Mouse (Mus musculus) right cerebral cortex, adult 2 months (tissue): Measurements from ENCODE around the gene Serinc5.

Experiments
- DNase-seq, 2 experiments: peaks; one replicate each; pipeline ENCODE4 v3.0.0; 2021 to 2022; ENCODE audit warnings: low spot score in 2 of 2

The Serinc5 gene

DNA sequence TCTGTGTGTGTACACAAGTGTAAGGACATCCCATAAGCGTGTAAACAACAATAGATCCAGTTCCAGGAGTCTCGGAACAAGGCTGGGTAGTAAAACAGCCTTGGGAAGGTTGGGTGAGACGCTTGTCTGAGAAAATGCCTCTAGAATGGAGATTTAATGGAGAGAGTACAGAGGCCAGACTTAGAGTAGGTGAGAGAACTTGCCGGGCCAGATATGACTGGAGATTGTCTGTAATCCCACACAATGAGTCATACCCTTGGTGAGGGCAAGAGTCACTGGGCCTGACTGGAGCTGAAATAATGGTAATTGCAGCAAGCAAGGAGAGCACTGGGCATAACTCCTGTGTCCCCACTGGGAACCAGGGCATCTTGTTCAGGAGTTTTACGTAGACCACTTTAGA lies 2.2 kb downstream of the Serinc5 start:
- no peak for DNase-seq

DNA sequence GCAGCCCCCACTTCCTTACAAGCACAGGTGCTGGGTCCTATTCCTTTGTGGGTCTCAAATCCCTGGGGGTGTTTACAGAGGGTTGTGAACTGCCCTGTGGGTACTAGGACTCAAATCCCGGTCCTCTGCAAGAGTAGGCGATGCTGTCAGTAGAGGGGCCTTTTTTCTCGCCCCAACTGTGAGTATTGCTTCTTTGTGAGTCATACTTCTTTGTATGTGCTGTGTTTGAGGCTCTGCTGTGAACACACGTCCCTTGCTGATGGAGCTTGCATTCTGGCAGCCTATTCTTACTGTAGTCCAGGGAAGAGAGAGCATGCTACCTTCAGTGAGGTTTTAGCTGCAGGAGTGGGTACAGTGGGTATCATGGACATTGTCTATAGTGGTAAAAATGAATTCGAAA lies 4.3 kb downstream of the Serinc5 start:
- DNase-seq: peak in 1 of 2 experiments; percentile 27

DNA sequence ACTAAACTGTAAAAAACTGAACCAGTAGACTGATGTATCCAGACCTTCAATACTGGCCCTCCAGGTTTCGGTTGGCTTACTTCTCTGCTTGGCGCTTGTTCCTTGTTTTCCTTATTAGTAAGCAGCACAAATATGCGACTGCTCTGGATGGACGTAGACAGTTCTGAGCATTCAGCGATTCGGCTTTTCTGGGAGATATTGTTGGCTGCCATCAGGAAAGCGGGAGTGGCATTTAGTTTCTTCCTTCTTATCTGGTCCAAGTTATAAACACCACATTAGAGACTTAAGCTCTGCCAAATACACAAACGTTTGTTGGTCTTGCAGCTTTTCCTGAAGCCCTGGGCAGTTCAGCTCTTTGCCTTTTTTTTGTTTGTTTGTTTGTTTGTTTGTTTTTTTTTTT lies 5.6 kb downstream of the Serinc5 start:
- DNase-seq: no peak

DNA sequence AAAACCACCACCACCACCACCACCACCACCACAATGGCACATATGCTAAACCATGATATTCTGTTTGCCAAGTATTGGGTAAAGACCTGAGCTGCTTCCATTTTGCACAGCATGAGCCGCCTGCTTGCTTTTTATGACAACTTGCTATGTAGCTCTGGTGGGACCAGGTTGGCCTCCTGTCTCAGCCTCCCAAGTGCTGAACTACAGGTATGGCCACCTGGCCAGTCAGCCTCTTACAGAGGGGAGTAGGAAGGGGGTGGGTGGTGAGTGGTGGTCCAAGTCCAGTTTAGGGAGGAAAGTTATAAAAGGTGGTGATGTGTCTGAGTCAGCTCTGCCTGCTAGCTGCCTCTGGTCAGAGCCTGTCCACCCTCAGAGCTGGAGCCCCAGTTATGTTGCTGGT lies 15.3 kb downstream of the Serinc5 start:
- DNase-seq: no peak

DNA sequence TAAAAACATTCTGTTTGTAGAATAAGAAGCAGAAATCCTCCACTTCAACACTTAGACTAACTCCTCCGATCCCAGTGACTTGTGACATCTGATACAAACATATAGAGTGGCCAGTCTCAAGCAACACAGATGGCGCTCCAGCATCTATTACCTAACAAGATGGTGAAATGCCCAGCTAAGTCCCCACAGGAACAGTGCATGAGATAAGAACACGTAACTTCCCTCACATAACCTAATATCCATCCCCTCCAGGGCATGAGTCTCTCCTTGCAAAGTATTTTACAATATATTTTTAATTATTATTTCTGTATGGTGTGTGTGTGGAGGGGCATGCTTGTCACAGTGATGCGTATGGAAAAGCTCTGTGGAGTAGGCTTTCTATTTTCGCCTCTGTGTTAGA lies 15.8 kb downstream of the Serinc5 start:
- no peak for DNase-seq

DNA sequence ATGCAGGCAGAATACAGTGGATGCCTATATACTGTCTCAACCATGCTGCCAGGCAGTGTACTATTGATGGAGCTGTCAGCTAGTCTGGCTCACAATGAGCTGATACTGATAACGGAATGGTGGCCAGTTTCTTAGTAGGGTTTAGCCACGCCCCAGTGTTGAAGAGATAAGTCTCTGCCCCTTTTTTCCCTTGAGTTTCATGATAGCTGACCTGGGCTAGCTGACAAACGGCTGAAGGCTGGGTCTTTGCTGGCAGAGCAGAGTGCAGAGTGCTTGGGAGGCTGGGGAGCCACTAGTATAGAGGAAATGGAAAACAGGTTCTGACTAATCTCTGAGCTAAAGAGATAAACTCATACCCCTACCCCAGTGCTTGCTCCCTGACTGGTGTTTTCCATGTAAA lies 18.6 kb downstream of the Serinc5 start:
- DNase-seq: no peak

DNA sequence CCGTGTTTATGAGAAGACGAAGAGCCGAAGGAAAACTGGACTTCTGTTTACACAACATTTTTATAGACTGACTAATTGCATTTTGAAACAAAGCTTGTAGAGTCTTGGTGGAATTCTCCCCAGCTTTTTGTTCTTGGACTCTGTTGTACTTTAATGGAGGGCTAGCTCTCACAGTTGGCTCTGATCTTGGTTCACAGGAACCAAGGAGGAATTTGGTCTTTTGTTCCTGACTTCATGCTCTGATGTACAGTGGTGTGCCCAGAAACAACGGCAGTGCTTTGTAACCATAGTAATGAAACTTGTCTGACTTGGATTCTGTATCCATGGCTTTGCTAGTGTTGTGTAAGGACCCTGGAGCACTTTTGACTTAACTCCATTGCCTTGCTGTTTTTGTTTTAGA lies 20.6 kb downstream of the Serinc5 start:
- DNase-seq: no peak

DNA sequence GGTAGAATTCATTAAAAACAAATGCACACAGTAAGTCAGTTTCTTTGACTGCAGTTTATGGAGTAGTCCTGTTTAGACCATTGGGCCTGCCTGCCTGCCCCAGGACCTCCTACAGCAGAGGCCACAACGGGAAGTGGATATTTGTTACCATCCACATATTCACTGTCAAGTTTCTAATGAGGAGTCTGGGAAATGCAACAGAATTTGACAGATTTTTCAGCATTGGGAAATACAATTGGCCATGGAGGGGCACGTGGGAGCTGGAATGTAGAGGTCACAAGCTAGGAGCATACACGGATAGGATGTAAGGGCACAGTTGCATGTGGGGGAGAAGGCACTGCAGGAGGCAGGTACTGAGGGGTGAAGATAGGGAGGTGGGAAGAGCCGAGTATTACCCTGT lies 21.7 kb downstream of the Serinc5 start:
- DNase-seq: no peak

DNA sequence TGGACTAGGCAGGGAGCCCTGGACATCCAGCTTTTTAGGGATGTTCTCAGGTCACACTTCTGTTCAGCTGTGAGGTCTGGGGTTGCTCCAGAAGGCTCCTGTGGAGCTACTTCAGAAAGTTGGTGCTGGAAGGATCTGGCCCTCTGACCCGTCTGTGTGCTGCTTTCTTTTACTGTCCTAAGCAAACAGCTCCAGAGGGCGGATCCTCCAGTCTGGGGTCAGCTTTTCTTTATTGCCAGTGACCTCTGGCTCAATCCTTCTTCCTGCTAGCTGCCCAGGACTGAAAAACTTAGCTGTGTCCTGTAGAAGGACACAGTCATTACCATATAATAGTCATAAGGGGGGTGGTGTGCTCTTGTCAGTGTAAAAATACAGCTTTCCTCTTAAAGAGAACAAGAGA lies 24.1 kb downstream of the Serinc5 start:
- no peak for DNase-seq

DNA sequence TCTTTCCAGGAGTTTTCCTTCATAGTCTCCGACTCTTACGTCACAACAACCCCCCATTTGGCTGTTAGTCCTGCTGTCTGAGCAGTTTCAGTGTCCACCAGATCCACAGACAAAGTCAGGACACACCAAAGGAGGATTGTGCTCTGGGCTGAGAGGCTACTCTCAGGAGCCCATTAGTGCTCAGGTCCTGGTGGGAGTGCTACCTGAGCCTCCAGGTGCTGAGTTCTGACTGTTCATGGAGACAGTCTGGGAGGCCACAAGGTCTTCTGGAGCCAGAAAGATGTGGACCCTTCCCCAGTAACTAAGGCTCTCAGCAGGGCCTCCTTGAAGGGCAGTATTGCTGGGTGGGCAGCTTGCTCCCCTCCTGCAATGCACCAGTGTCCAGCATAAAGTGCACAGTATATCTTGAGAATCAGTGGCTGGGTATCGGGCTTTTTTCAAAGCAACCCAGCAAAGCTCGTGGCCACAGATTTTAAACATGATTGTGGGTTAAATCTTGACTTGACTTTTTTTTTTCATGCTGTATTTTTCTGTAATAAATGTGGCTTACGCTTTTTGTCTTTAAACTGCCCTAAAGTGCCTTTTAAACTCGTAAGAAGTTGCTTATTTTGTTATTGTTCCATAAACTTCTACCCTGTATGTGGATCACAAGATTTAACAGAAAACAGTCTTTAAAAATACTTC lies 25.5 kb downstream of the Serinc5 start:
- DNase-seq: no peak

DNA sequence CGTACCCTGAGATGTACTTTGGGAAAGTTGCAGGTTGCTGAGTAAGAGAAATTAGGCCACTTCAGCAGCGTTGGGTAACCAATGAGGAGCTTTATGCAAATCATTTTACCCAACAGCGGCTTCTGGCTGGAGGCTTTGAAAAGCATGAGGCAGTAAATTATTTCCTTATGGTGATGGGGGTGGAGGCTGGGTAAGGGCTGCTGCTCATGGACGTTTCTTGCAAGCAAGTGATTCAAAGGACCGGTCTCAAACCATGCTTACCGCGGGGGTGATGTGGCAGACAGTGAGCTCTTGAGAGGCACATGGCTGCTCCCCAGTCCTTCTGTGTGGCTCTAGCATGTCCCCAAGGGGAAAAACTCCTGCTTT lies 26.0 kb downstream of the Serinc5 start:
- DNase-seq: peak; percentile 57 to 59

DNA sequence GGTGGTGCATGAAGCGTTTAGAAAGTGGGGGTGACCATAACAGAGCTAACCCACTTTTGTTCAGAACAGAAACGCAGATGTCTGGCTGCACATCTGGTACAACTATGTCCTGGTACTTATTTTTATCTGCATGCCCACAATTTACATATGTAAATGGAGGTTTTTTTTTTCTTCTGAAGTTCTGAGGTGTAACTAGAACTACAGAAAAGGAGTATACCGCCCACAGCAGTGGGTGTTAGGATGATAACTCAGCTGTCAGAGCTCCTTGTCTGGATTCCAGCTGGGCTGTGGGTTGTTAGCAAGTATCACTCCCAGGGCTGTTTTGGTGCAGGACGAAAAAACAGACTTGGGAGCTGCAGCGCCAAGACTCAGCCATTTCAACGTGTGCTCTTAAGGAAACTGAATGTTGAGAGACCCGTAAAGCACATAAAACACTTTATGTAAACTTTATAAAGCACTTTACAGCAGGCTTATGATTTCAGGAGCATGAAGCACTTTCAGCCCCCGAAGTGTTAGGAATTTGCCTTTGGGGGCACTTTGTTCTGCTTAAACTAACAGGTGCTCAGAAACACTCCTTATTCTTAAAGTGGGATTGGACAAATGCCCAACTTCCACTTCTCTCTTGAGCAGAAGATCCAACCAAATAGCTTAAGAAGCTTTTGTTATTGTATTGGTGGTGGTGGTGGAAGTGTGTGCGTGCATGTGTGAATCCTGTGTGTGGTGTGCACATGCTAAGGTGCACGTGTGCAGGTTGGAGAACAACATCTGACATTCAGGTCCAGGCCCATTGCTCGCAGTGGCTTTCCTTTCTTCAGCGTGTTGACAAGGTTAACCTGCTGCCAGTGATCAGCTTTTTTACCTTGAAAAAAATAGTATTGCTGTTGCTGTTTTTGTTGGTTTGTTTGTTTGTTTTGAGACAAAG lies 28.5 kb downstream of the Serinc5 start:
- DNase-seq: peak; percentile 82 to 86

DNA sequence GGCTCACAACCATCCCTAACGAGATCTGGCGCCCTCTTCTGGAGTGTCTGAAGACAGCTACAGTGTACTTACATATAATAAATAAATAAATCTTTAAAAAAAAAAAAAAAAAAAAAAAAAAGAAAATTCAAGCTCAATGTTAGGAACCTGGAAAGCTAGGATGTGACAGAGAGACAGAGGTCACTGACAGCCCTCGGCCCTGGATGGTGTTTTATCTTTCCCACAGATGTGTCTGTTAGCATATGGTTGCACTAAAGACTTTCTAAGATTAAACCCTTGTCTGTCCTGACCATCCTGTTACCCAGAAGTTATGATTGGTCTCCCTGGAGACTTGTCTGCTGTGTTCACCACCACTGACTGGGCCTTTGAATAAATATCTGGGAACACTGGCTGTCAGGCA lies 33.3 kb downstream of the Serinc5 start:
- DNase-seq: no peak

DNA sequence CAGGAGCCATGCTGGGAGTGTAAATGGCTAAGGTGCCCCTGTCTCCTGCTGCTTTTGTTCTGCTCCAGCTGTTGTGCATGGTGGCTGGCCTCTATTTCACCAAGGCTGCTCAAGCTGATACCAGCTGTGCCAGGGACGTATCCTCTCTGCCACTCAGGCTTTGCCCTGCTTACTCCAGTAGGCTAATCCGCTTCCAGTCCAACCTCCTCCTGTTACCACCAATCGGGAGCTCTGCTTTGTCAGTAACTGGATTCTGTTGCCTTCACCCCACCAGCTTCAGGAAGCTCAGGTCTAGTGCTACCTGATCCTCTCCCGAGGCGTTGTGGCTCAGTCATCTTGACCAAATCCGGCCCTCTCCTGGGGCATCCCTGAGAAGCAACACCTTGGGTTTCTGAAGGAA lies 33.9 kb downstream of the Serinc5 start:
- no peak for DNase-seq

DNA sequence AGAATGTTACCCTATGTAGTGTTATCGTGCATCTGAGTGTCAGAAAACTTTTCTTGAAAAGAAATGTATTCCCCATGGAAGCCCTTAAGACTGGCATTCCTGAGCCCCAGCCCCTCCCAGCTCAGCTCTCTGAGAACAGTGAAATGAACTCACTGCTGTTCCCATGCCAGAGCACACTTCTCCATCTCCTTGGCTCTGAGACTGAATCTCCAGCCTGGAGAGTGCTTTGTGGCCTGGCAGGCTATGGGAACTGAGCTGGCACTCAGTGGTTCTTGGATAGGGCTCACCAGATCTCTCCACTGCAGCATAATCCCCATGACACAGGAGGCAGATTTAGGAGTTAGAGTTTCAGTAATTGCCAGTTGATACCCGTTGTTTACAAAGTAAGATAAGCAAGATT lies 36.8 kb downstream of the Serinc5 start:
- DNase-seq: no peak

DNA sequence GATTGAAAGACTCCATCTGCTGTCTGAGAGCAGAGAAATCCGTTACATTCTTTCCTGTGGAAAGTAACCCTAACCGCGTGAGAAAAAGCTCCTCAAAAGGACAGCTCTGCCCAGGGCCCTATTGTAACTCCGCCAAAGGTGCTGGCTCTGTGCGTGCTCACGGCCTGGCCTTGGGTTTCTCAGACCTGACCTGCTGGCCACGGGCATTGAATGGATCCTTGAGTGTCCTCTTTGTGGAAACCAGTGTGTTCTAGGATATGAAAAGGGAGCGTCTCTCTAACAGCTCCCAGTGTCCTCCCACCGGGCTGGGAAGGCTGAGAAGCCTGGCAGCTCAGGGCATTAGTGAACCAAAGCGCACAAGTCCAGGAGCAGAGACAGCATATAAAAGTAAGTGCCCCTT lies 38.2 kb downstream of the Serinc5 start:
- no peak for DNase-seq

DNA sequence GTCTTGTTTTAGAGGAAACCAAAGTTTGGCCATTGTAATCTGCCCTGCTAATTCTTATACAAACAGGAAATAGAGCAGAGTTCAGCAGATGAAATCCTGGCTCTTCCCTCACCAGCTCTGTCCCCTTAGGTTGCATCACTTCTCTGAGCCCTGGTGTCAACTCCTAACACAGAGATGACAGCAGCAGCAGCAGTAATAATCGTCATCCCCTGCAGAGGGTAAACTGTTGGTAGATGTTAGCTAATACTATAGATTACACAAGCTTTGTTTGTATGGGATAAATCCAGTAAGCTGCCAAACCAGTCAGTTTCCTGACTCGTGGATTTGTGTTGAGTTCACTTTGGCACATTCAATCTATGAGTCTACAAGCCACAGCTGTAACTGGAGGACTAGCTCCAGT lies 40.1 kb downstream of the Serinc5 start:
- no peak for DNase-seq

DNA sequence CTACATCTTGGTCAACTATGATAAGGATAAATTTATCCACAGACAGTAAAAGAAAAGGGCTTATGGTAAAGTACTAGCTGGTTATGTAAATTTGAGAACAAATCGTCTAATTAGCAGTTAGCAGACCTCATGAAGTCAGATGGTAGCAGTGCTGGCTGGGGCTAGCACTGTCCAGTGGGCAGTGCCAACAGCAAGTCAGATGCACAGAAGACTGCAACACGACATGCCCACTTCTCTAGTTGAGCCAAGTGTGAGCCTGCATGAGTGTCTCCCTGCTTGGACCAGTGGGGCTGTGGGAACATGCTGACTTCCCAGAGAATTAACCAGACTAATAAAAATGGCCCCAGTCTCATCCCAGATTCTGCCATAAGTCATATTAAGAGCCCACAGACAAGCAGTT lies 41.6 kb downstream of the Serinc5 start:
- DNase-seq: no peak

DNA sequence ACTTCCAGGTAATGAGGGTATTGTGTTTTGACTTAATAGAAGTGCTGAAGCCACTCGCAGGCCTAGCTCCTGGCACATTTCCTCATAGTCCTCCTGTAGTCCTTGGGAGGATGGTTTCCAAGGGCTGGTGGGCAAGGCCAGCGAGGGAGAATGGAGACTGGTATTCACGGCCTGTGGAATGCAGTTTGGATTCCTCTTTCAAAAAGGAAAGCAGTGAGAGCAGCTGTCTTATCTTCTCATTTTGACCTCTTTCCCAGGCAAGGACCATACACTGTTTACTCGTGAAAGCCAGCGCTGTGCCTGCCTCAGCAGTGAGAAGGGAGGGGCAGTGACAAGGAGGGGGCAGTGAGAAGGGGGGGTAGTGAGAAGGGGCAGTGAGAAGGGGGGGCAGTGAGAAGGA lies 42.4 kb downstream of the Serinc5 start:
- no peak for DNase-seq

DNA sequence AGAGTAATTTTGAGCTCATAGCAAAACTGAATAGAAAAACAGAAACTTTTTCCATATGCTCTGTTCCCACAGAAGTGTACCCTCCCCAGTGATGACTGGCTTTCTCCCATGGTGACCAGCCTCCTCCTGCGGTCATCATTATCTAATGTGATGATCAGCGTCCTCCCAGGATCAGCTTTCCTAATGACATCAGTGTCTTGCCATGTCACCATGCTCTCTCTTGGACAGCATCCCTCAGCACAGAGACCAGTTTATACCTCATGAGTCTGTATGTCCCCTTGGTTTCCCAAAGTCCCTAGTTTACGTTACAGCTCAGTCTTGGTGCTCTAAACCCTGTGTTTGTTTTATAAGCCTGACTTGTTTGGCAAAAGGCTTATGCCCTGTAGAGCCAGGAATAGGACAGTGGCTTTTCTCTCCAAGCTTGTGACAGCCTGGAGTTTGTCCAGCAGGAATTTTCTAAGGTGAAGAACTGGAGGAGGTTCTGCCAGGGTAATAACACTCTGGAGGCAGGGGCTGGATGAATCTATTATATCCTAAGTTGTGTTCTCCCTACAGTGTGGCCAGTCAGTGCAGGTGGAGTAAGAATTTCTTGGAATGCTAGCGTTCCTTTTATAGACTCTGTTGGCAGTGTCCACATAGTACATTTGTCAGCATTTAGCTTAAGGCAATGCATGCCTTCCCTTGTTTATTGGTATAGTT lies 46.1 kb downstream of the Serinc5 start:
- DNase-seq: no peak

DNA sequence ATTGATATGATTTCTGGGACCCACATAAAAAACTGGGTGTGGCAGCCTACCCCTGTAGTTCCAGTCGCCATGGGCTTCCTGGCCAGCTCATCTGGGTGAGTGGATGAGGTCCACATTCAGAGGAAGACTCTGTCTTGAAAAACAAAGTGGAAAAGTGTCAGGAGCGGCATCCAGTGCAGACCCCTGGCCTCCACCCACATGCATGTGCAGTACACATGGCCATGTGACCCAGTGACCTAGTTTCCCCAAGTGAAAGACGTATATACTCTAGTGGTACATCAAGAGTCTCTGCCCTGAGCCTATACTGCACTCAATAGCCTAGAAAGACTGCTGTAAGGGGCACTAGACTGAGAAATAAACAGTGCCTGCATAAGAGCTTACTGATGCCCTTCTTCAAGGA lies 48.7 kb downstream of the Serinc5 start:
- DNase-seq: no peak

DNA sequence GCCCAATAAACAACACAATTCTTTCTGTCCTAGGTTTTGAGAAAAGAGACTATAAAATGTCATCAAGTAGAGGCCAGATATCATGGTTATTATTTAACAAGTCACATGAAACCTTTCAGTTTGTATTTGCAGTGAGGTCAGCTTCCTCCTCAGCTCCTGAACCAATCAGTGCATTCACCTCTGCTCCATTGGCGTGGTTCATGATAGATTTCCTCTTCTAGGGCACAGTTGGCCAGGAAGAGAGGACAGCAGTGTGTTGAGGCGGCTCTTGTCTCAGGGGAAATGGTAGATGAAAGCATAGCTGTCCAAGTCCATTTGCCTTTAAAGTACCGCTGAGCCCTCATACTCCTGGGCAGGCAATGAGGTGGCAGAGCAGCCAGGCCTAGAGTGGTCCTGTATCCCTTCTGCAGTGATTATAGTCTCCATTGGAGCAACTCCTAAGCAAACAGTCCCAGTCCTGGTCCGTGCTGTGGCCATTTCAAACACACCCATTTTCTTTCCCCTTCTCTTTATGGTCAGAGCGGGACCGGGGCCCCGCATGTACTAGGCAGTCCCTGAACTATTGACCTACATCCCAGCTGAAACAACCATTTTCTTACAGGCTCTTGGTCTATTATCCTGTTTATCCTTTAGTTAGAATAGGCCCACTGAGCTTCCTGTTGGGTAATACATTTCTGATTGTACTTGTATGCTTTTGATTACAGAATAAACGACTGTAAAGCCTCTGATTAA lies 51.8 kb downstream of the Serinc5 start:
- DNase-seq: no peak
